Mouse (Mus musculus) MEL (cell line): ENCODE data around the gene A630095N17Rik. TPM values are rescaled to one million over a fixed set of nuclear protein-coding genes. Genes with fewer than 3 reads are reported as not detected.

ENCODE experiments used
- DNase-seq: peaks from one replicate; pipeline ENCODE4 v3.0.0; 2011; ENCODE audit warnings: low read depth, low spot score
- H3K27ac ChIP-seq: 2 replicates; pipeline ENCODE4 v1.5.1; 2012; ENCODE audit warnings: low read depth, mild to moderate bottlenecking, control low read depth, low read length, moderate library complexity; ENCODE audit not compliant: control insufficient read depth
- H3K27me3 ChIP-seq, 2 experiments: fragments of 150-350 bp in 1 of 2; sonication (generic) in 1 of 2; 2 replicates each; pipeline ENCODE4 v1.6.1; 2012; ENCODE audit warnings: low read length in 2 of 2, mild to moderate bottlenecking in 2 of 2, improper control_type of control experiment in 1 of 2, moderate library complexity in 1 of 2; ENCODE audit not compliant: insufficient read depth in 2 of 2, control insufficient read depth in 1 of 2
- H3K36me3 ChIP-seq, 2 experiments: 2 replicates each; pipeline ENCODE4 v1.6.1; 2012 to 2014; ENCODE audit warnings: low read length in 2 of 2, improper control_type of control experiment in 1 of 2, inconsistent platforms in 1 of 2, mild to moderate bottlenecking in 1 of 2; ENCODE audit not compliant: insufficient read depth in 2 of 2, control insufficient read depth in 1 of 2
- H3K4me1 ChIP-seq, 2 experiments: fragments of 150-350 bp in 1 of 2; sonication (generic) in 1 of 2; 2 replicates each; pipeline ENCODE4 v1.6.1; 2012; ENCODE audit warnings: low read length in 2 of 2, improper control_type of control experiment in 1 of 2, mild to moderate bottlenecking in 1 of 2; ENCODE audit not compliant: insufficient read depth in 2 of 2, control insufficient read depth in 1 of 2
- H3K4me3 ChIP-seq, 2 experiments: fragments of 150-350 bp in 1 of 2; sonication (generic) in 1 of 2; 2 replicates each; pipeline ENCODE4 v1.5.1; 2012; ENCODE audit warnings: low read depth in 2 of 2, low read length in 2 of 2, mild to moderate bottlenecking in 2 of 2, moderate library complexity in 2 of 2, control low read depth in 1 of 2, improper control_type of control experiment in 1 of 2; ENCODE audit not compliant: control insufficient read depth in 1 of 2, insufficient read depth in 1 of 2
- H3K79me2 ChIP-seq: 2 replicates; pipeline ENCODE4 v1.6.1; 2012; ENCODE audit warnings: mild to moderate bottlenecking, low read length, moderate library complexity; ENCODE audit not compliant: control insufficient read depth, poor library complexity, insufficient read depth
- H3K9ac ChIP-seq: 2 replicates; pipeline ENCODE4 v1.6.1; 2012; ENCODE audit warnings: low read depth, mild to moderate bottlenecking, control low read depth, low read length, moderate library complexity; ENCODE audit not compliant: control insufficient read depth, poor library complexity, severe bottlenecking
- H3K9me3 ChIP-seq: fragments of 150-350 bp; sonication (generic); replicated peaks from 2 replicates; pipeline ENCODE4 v1.6.1; 2012; ENCODE audit warnings: mild to moderate bottlenecking, low read length, improper control_type of control experiment, moderate library complexity; ENCODE audit not compliant: insufficient read depth
- CHD1 ChIP-seq: IDR thresholded peaks from 2 replicates; pipeline ENCODE4 v1.6.1; 2012; ENCODE audit warnings: low read depth, mild to moderate bottlenecking, inconsistent platforms, low read length, improper control_type of control experiment
- ELF1 ChIP-seq: IDR thresholded peaks from 2 replicates; pipeline ENCODE4 v1.6.1; 2014; ENCODE audit warnings: low read depth, mild to moderate bottlenecking, inconsistent platforms, low read length, improper control_type of control experiment, moderate library complexity
- GATA1 ChIP-seq: IDR thresholded peaks from 2 replicates; pipeline ENCODE4 v1.6.1; 2011; ENCODE audit warnings: low read depth, low read length, improper control_type of control experiment
- HCFC1 ChIP-seq: IDR thresholded peaks from 2 replicates; pipeline ENCODE4 v1.6.1; 2012; ENCODE audit warnings: low read depth, mild to moderate bottlenecking, inconsistent platforms, low read length, improper control_type of control experiment, moderate library complexity
- JUND ChIP-seq: IDR thresholded peaks from 2 replicates; pipeline ENCODE4 v1.6.1; 2011; ENCODE audit warnings: low read depth, mild to moderate bottlenecking, improper control_type of control experiment, low read length
- MYC ChIP-seq: IDR thresholded peaks from 2 replicates; pipeline ENCODE4 v1.6.1; 2011; ENCODE audit warnings: low read depth, mild to moderate bottlenecking, low read length, improper control_type of control experiment, moderate library complexity
- NELFE ChIP-seq: IDR thresholded peaks from 2 replicates; pipeline ENCODE4 v1.6.1; 2011; ENCODE audit warnings: low read depth, low read length, improper control_type of control experiment
- POLR2A ChIP-seq, 2 experiments: IDR thresholded peaks; 2 replicates each; pipeline ENCODE4 v1.6.1; 2011 to 2012; ENCODE audit warnings: low read length in 2 of 2, mild to moderate bottlenecking in 2 of 2, control low read depth in 1 of 2, improper control_type of control experiment in 1 of 2, low read depth in 1 of 2, moderate library complexity in 1 of 2; ENCODE audit not compliant: control insufficient read depth in 1 of 2, insufficient read depth in 1 of 2, poor library complexity in 1 of 2
- POLR2AphosphoS5 ChIP-seq: IDR thresholded peaks from 2 replicates; pipeline ENCODE4 v1.6.1; 2012; ENCODE audit warnings: low read depth, borderline replicate concordance, mild to moderate bottlenecking, inconsistent platforms, low read length, moderate library complexity, mixed read lengths
- SMC3 ChIP-seq: IDR thresholded peaks from 2 replicates; pipeline ENCODE4 v1.6.1; 2011; ENCODE audit warnings: low read depth, low read length, improper control_type of control experiment
- USF1 ChIP-seq: IDR thresholded peaks from 2 replicates; pipeline ENCODE4 v1.6.1; 2014; ENCODE audit warnings: low read depth, mild to moderate bottlenecking, inconsistent platforms, low read length, improper control_type of control experiment, moderate library complexity
- USF2 ChIP-seq, 2 experiments: IDR thresholded peaks; 2 replicates each; pipeline ENCODE4 v1.6.1; 2011 to 2012; ENCODE audit warnings: improper control_type of control experiment in 2 of 2, low read length in 2 of 2, borderline replicate concordance in 1 of 2, inconsistent platforms in 1 of 2, low read depth in 1 of 2, mild to moderate bottlenecking in 1 of 2; ENCODE audit not compliant: insufficient read depth in 1 of 2
- ZKSCAN1 ChIP-seq: IDR thresholded peaks from 2 replicates; pipeline ENCODE4 v1.6.1; 2012; ENCODE audit warnings: low read depth, mild to moderate bottlenecking, inconsistent platforms, low read length, improper control_type of control experiment, moderate library complexity
- ZMIZ1 ChIP-seq: IDR thresholded peaks from 2 replicates; pipeline ENCODE4 v1.6.1; 2012; ENCODE audit warnings: low read depth, mild to moderate bottlenecking, inconsistent platforms, low read length, improper control_type of control experiment, moderate library complexity
- polyA plus RNA-seq, 2 experiments: library from polyadenylated mRNA; stranded (reverse) in 1 of 2; unstranded in 1 of 2; fragments of >175 nt in 1 of 2; fragments of >200 nt in 1 of 2; gene quantifications; 2 replicates each; pipeline versions ENCODE4 v1.2.1 to v1.2.4; 2012; ENCODE audit warnings: low replicate concordance in 2 of 2, low read depth in 1 of 2; ENCODE audit not compliant: insufficient read length in 2 of 2, insufficient read depth in 1 of 2, missing spikeins in 1 of 2
- total RNA-seq: library from RNA; depleted of rRNA; stranded (reverse); fragments of 300-350 nt; gene quantifications from 2 replicates; pipeline ENCODE4 v1.2.3, GENCODE M21; 2012

The A630095N17Rik gene
- total and polyA plus RNA-seq, 3 experiments: 0.58 to 0.82 TPM; not detected in 1

GRCm38 (mm10) chr1:75208967-75209678 is 22.8 kb downstream of the A630095N17Rik start (continued):
- TF ChIP-seq POLR2A (IDR thresholded peaks at IDR 0.05; ENCODE audit: control insufficient read depth in 1 of 2, insufficient read depth in 1 of 2, low read depth in 1 of 2, low read length in 2 of 2, poor library complexity in 1 of 2) (peak; percentile 85 to 89), ZMIZ1 (0 out of 2 replicates have a peak, but pooled peaks have one; percentile 69), USF2 (IDR thresholded peaks at IDR 0.05; ENCODE audit: borderline replicate concordance in 1 of 2, insufficient read depth in 1 of 2, low read depth in 1 of 2, low read length in 2 of 2) (peak in 1 of 2 experiments; percentile 65; a peak in 2 of 4 replicates), POLR2AphosphoS5 (no peak), HCFC1 (peak; percentile 58), JUND (no peak)

- H3K27me3 ChIP-seq: no peaks in the 10 kb centered on the region
- H3K9ac ChIP-seq: no peak overlapping the region
- DNase-seq: no peak
- H3K27ac ChIP-seq: no peak overlapping the region
- H3K4me1 ChIP-seq: no peaks in the 10 kb centered on the region
- H3K4me3 ChIP-seq: no peak overlapping the region
- no peaks in the 10 kb centered on the region; a peak in 1 of 4 replicates for H3K36me3 ChIP-seq
- H3K9me3 ChIP-seq: no peaks in the 10 kb centered on the region
- H3K79me2 ChIP-seq: no peaks in the 10 kb centered on the region
- no peak for TF ChIP-seq SMC3
- no peak for TF ChIP-seq POLR2A (IDR thresholded peaks at IDR 0.05; ENCODE audit: control insufficient read depth in 1 of 2, insufficient read depth in 1 of 2, low read depth in 1 of 2, low read length in 2 of 2, poor library complexity in 1 of 2)
These were observed 30.7 kb downstream of the A630095N17Rik start for GRCm38 (mm10) chr1:75201236-75201635.

GRCm38 (mm10) chr1:75192452-75192851 is 39.5 kb downstream of the A630095N17Rik start:
- peaks cover under 1 to 25% of the 10 kb centered on the region in 2 experiments; a peak in 3 of 4 replicates for H3K4me1 ChIP-seq

More at GRCm38 (mm10) chr1:75192452-75192851, 39.5 kb downstream of the A630095N17Rik start:
- Histone ChIP-seq H3K36me3 (peaks cover 0 to 25% of the 10 kb centered on the region in 2 experiments; a peak in 2 of 4 replicates), H3K9me3 (no peaks in the 10 kb centered on the region)
- TF ChIP-seq POLR2A (IDR thresholded peaks at IDR 0.05; ENCODE audit: control insufficient read depth in 1 of 2, insufficient read depth in 1 of 2, low read depth in 1 of 2, low read length in 2 of 2, poor library complexity in 1 of 2) (0 out of 4 replicates have a peak, but pooled peaks of 1 of the 2 experiments have one; percentile 16), USF1 (no peak), GATA1 (no peak), CHD1 (0 out of 2 replicates have a peak, but pooled peaks have one; percentile 58), MYC (no peak), ZMIZ1 (peak; percentile 41; the same call in 1 of the 2 replicates), ELF1 (0 out of 2 replicates have a peak, but pooled peaks have one; percentile 52), ZKSCAN1 (no peak), NELFE (peak; percentile 50; the same call in 1 of the 2 replicates), HCFC1 (peak; percentile 37; the same call in 1 of the 2 replicates)
- TF ChIP-seq, all 39 proteins: peak for 6
- peak; percentile 81 for DNase-seq
- Histone ChIP-seq H3K27me3 (no peaks in the 10 kb centered on the region), H3K9ac (peak overlapping the region; percentile 84), H3K4me3 (peak overlapping the region; percentile 86 to 96), H3K79me2 (peaks cover 9% of the 10 kb centered on the region), H3K27ac (peak overlapping the region; percentile 80)
